Mouse (Mus musculus): Measurements from ENCODE around the gene Rnf4. TPM values are rescaled to one million over a fixed set of nuclear protein-coding genes. Genes with fewer than 3 reads are reported as not detected.

Rnf4 gene
- polyA plus RNA-seq (2015; fragmentation: Nextera tagmentation; extraction: Ambion mirVana) = 68.3 and 68.4 TPM in 2 replicates

GRCm38 (mm10) chr5:34336097-34336774 is at the start of gene Rnf4:
Gene Rnf4, plus strand, starts transcription at chr5:34336289.
- Histone ChIP-seq H3K9ac (ENCODE audit: low read depth, low read length) (peak within 1 kb of the TSS; percentile 97), H3K4me1 (ENCODE audit: control insufficient read depth, low read depth, low read length) (peaks cover 19% of the 10 kb centered on the region), H3K9me3 (replicated peaks; ENCODE audit: control insufficient read depth, low read length) (no peaks in the 10 kb centered on the region), H3K27me3 (ENCODE audit: control insufficient read depth, insufficient read depth, low read depth, low read length) (no peaks in the 10 kb centered on the region), H3K36me3 (ENCODE audit: control insufficient read depth, insufficient read depth) (no peaks in the 10 kb centered on the region), H3K4me3 (ENCODE audit: low read depth, low read length) (peak within 1 kb of the TSS; percentile 99), H3K4me2 (ENCODE audit: low read depth, low read length) (peak within 1 kb of the TSS; percentile 97), H3K27ac (ENCODE audit: low read length) (peak within 1 kb of the TSS; percentile 96)
- under 1% methylated on average over 67 of the region's 67 CpGs for WGBS (ENCODE audit: insufficient replicate concordance)
- ATAC-seq (ENCODE audit: low read depth) = peak; percentile 96

GRCm38 (mm10) chr5:34286516-34286915 is 49.6 kb upstream of the Rnf4 start:
- H3K4me1 ChIP-seq (ENCODE audit: control insufficient read depth, low read depth, low read length) = peaks cover 4% of the 10 kb centered on the region; the same call in 1 of the 2 replicates
- peaks cover 48% of the 10 kb centered on the region for H3K27me3 ChIP-seq (ENCODE audit: control insufficient read depth, insufficient read depth, low read depth, low read length)
- no peak overlapping the region for H3K9ac ChIP-seq (ENCODE audit: low read depth, low read length)
- peak overlapping the region; percentile 57 for H3K4me2 ChIP-seq (ENCODE audit: low read depth, low read length)
- 1% methylated on average over 11 of the region's 11 CpGs for WGBS (ENCODE audit: insufficient replicate concordance)
- H3K9me3 ChIP-seq (replicated peaks; ENCODE audit: control insufficient read depth, low read length) = no peaks in the 10 kb centered on the region
- H3K27ac ChIP-seq (ENCODE audit: low read length) = no peak overlapping the region
- no peak for ATAC-seq (ENCODE audit: low read depth)
- H3K36me3 ChIP-seq (ENCODE audit: control insufficient read depth, insufficient read depth) = no peaks in the 10 kb centered on the region
- no peak overlapping the region for H3K4me3 ChIP-seq (ENCODE audit: low read depth, low read length)

GRCm38 (mm10) chr5:34287001-34287837 is 48.9 kb upstream of the Rnf4 start:
- WGBS (ENCODE audit: insufficient replicate concordance) = under 1% methylated on average over 54 of the region's 54 CpGs
- Histone ChIP-seq H3K27ac (ENCODE audit: low read length) (no peak overlapping the region), H3K9me3 (replicated peaks; ENCODE audit: control insufficient read depth, low read length) (no peaks in the 10 kb centered on the region), H3K36me3 (ENCODE audit: control insufficient read depth, insufficient read depth) (no peaks in the 10 kb centered on the region), H3K4me3 (ENCODE audit: low read depth, low read length) (peak overlapping the region; percentile 51), H3K27me3 (ENCODE audit: control insufficient read depth, insufficient read depth, low read depth, low read length) (peaks cover 48% of the 10 kb centered on the region), H3K4me2 (ENCODE audit: low read depth, low read length) (peak overlapping the region; percentile 57), H3K9ac (ENCODE audit: low read depth, low read length) (no peak overlapping the region), H3K4me1 (ENCODE audit: control insufficient read depth, low read depth, low read length) (peaks cover 4% of the 10 kb centered on the region; the same call in 1 of the 2 replicates)
- no peak for ATAC-seq (ENCODE audit: low read depth)

- peaks cover 4% of the 10 kb centered on the region; the same call in 1 of the 2 replicates for H3K4me1 ChIP-seq (ENCODE audit: control insufficient read depth, low read depth, low read length)
- no peaks in the 10 kb centered on the region for H3K9me3 ChIP-seq (replicated peaks; ENCODE audit: control insufficient read depth, low read length)
- peak overlapping the region; percentile 57 for H3K4me2 ChIP-seq (ENCODE audit: low read depth, low read length)
- H3K27me3 ChIP-seq (ENCODE audit: control insufficient read depth, insufficient read depth, low read depth, low read length) = peaks cover 48% of the 10 kb centered on the region
- 4% methylated on average over 18 of the region's 18 CpGs for WGBS (ENCODE audit: insufficient replicate concordance)
- H3K4me3 ChIP-seq (ENCODE audit: low read depth, low read length) = peak overlapping the region; percentile 51
- H3K9ac ChIP-seq (ENCODE audit: low read depth, low read length) = no peak overlapping the region
- no peak overlapping the region for H3K27ac ChIP-seq (ENCODE audit: low read length)
- no peak for ATAC-seq (ENCODE audit: low read depth)
- no peaks in the 10 kb centered on the region for H3K36me3 ChIP-seq (ENCODE audit: control insufficient read depth, insufficient read depth)
Observed at GRCm38 (mm10) chr5:34287838-34288145, 48.3 kb upstream of the Rnf4 start.

- H3K4me2 ChIP-seq (ENCODE audit: low read depth, low read length) = peak within 1 kb of the TSS; percentile 57
- H3K4me3 ChIP-seq (ENCODE audit: low read depth, low read length) = peak within 1 kb of the TSS; percentile 51
- H3K27ac ChIP-seq (ENCODE audit: low read length) = no peak within 1 kb of the TSS
- H3K4me1 ChIP-seq (ENCODE audit: control insufficient read depth, low read depth, low read length) = peaks cover 4% of the 10 kb centered on the region; the same call in 1 of the 2 replicates
- peaks cover 48% of the 10 kb centered on the region for H3K27me3 ChIP-seq (ENCODE audit: control insufficient read depth, insufficient read depth, low read depth, low read length)
- no peak within 1 kb of the TSS for H3K9ac ChIP-seq (ENCODE audit: low read depth, low read length)
- no peaks in the 10 kb centered on the region for H3K9me3 ChIP-seq (replicated peaks; ENCODE audit: control insufficient read depth, low read length)
- ATAC-seq (ENCODE audit: low read depth) = no peak
- whole genome bisulfite sequencing (ENCODE audit: insufficient replicate concordance) = under 1% methylated on average over 80 of the region's 83 CpGs
- H3K36me3 ChIP-seq (ENCODE audit: control insufficient read depth, insufficient read depth) = no peaks in the 10 kb centered on the region
Observed at GRCm38 (mm10) chr5:34288154-34288716, 47.9 kb upstream of the Rnf4 start, which contains the start of the genes Zfyve28 and Cfap99. Gene Zfyve28, minus strand, starts transcription at chr5:34288449. Gene Cfap99, plus strand, starts transcription at chr5:34288600.

- H3K27ac ChIP-seq (ENCODE audit: low read length) = no peak overlapping the region
- no peaks in the 10 kb centered on the region for H3K9me3 ChIP-seq (replicated peaks; ENCODE audit: control insufficient read depth, low read length)
- no peak overlapping the region for H3K4me3 ChIP-seq (ENCODE audit: low read depth, low read length)
- peaks cover 4% of the 10 kb centered on the region; the same call in 1 of the 2 replicates for H3K4me1 ChIP-seq (ENCODE audit: control insufficient read depth, low read depth, low read length)
- H3K36me3 ChIP-seq (ENCODE audit: control insufficient read depth, insufficient read depth) = no peaks in the 10 kb centered on the region
- no peak overlapping the region for H3K4me2 ChIP-seq (ENCODE audit: low read depth, low read length)
- no peak overlapping the region for H3K9ac ChIP-seq (ENCODE audit: low read depth, low read length)
- 50% methylated on average over 2 of the region's 2 CpGs for WGBS (ENCODE audit: insufficient replicate concordance)
- ATAC-seq (ENCODE audit: low read depth) = no peak
- peaks cover 48% of the 10 kb centered on the region for H3K27me3 ChIP-seq (ENCODE audit: control insufficient read depth, insufficient read depth, low read depth, low read length)
Observed at GRCm38 (mm10) chr5:34289286-34289685, 46.8 kb upstream of the Rnf4 start.

- H3K4me3 ChIP-seq (ENCODE audit: low read depth, low read length) = no peak overlapping the region
- H3K27ac ChIP-seq (ENCODE audit: low read length) = no peak overlapping the region
- ATAC-seq (ENCODE audit: low read depth) = no peak
- 54% methylated on average over 6 of the region's 6 CpGs for WGBS (ENCODE audit: insufficient replicate concordance)
- peaks cover 17% of the 10 kb centered on the region for H3K27me3 ChIP-seq (ENCODE audit: control insufficient read depth, insufficient read depth, low read depth, low read length)
- no peak overlapping the region for H3K9ac ChIP-seq (ENCODE audit: low read depth, low read length)
- no peaks in the 10 kb centered on the region for H3K4me1 ChIP-seq (ENCODE audit: control insufficient read depth, low read depth, low read length)
- H3K36me3 ChIP-seq (ENCODE audit: control insufficient read depth, insufficient read depth) = no peaks in the 10 kb centered on the region
- no peak overlapping the region for H3K4me2 ChIP-seq (ENCODE audit: low read depth, low read length)
- no peaks in the 10 kb centered on the region for H3K9me3 ChIP-seq (replicated peaks; ENCODE audit: control insufficient read depth, low read length)
Observed at GRCm38 (mm10) chr5:34293363-34293762, 42.7 kb upstream of the Rnf4 start.

GRCm38 (mm10) chr5:34294696-34295095 is 41.4 kb upstream of the Rnf4 start:
- Histone ChIP-seq H3K9me3 (replicated peaks; ENCODE audit: control insufficient read depth, low read length) (no peaks in the 10 kb centered on the region), H3K4me1 (ENCODE audit: control insufficient read depth, low read depth, low read length) (no peaks in the 10 kb centered on the region), H3K4me2 (ENCODE audit: low read depth, low read length) (no peak overlapping the region), H3K27me3 (ENCODE audit: control insufficient read depth, insufficient read depth, low read depth, low read length) (peaks cover 3% of the 10 kb centered on the region), H3K9ac (ENCODE audit: low read depth, low read length) (no peak overlapping the region), H3K4me3 (ENCODE audit: low read depth, low read length) (no peak overlapping the region), H3K36me3 (ENCODE audit: control insufficient read depth, insufficient read depth) (no peaks in the 10 kb centered on the region), H3K27ac (ENCODE audit: low read length) (no peak overlapping the region)
- WGBS (ENCODE audit: insufficient replicate concordance) = 31% methylated on average over 2 of the region's 2 CpGs
- no peak for ATAC-seq (ENCODE audit: low read depth)

All from liver, embryonic 16.5 days (tissue).